Mouse (Mus musculus) small intestine, adult 2 months (tissue): Measurements from ENCODE around the gene Tmem234.
"Not testable (repeated sequence)": the region's sequence is repeated elsewhere in the genome, so short reads cannot be mapped to it uniquely, and the experiment has no call there.

Experiments
- CTCF ChIP-seq: fragments of 200-500 bp; IDR thresholded peaks from 2 replicates; pipeline ENCODE4 v1.5.1; 2012; ENCODE audit warnings: low read depth, mild to moderate bottlenecking, control low read depth, inconsistent platforms, low read length, moderate library complexity, mixed read lengths; ENCODE audit not compliant: insufficient replicate concordance, insufficient read length; ENCODE audit errors: extremely low read depth
- POLR2A ChIP-seq: fragments of 200-500 bp; IDR thresholded peaks from 2 replicates; pipeline ENCODE4 v1.6.1; 2012; ENCODE audit warnings: low read depth, mild to moderate bottlenecking, control low read depth, inconsistent platforms, low read length, moderate library complexity

DNA sequence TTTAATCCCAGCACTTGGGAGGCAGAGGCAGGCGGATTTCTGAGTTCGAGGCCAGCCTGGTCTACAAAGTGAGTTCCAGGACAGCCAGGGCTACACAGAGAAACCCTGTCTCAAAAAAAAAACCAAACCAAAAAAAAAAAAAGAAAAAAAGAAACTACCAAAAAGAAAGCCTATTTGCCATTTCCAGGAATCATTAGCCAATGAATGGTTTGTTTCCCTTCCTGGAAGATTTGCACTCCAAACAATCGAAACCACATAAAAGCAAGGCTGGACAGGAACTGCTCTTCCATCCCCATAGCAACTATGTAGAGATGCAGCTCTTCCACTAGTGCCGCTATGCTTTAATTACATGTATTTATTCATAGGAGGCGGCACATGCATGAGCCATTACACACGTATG, 46.0 kb upstream of the Tmem234 start:
- not testable (repeated sequence) for TF ChIP-seq CTCF, POLR2A
